Mouse (Mus musculus) frontal cortex, postnatal 25 days (tissue): ENCODE data around the gene Sult2a3.
"Not testable (repeated sequence)": the region's sequence is repeated elsewhere in the genome, so short reads cannot be mapped to it uniquely, and the experiment has no call there.

ENCODE experiments used
- DNase-seq, 2 experiments: peaks; one replicate each; pipeline ENCODE4 v3.0.0; 2022; ENCODE audit warnings: low spot score in 2 of 2

Sult2a3 gene

GRCm38 (mm10) chr7:14122944-14123343 lies at the start of gene Sult2a3:
Gene Sult2a3 (minus strand): TSS chr7:14123044.
- no peak for DNase-seq

DNA sequence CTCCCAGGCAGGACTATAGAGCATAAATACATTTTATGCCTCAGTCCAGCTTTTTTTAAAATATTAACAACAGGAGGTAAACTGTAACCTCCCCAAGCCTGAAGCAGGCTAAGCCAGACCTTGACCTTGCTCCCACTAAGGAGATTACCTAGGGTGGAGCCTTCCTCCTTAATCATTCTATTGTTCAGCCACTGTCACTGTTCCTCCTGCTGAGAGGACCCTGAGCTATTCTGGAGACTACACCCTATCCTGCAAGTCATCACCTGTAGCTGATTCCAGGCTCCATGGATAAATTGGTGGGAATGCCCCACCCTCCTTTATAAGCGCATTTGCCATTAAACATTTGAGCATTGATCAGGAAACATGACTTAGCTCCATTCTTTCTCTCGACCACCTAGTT lies 2.4 kb downstream of the Sult2a3 start:
- no peak for DNase-seq

- DNase-seq: not testable (repeated sequence)
Measured at GRCm38 (mm10) chr7:14119865-14120264, 3.0 kb downstream of the Sult2a3 start.

GRCm38 (mm10) chr7:14116761-14117160 lies 6.1 kb downstream of the Sult2a3 start:
- DNase-seq: no peak

- not testable (repeated sequence) for DNase-seq
Measured at GRCm38 (mm10) chr7:14114471-14114870, 8.4 kb downstream of the Sult2a3 start.

DNA sequence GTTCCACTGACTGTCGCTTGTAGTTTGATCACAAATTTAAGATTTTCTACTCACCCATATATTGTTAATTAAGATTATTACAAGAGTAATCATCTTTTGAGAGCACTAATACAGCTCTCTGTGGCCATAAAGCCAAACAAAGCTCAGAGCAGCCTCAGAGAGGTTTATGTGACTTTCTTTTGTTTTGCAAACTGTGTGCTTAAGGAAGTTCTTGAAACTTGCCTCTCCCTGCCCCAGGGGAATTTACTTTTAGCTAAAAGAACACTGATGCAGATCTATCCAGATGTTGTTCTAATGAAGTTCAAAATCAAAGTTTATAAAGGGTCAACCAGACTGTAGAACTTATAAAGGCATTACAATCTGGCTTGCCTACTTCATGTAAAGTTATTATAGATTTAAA lies 75.0 kb downstream of the Sult2a3 start:
- not testable (repeated sequence) for DNase-seq

GRCm38 (mm10) chr7:14030831-14031230 lies 92.0 kb downstream of the Sult2a3 start:
- not testable (repeated sequence) for DNase-seq
